Mouse (Mus musculus) brain, embryonic 14.5 days (tissue): ENCODE data around the gene Cd37.

Experiments
- CTCF ChIP-seq: fragments of 200-500 bp; IDR thresholded peaks from 2 replicates; pipeline ENCODE4 v1.5.1; 2012; ENCODE audit warnings: inconsistent platforms, mild to moderate bottlenecking, moderate library complexity, borderline replicate concordance; ENCODE audit not compliant: insufficient read depth, insufficient read length; ENCODE audit errors: extremely low read depth
- POLR2A ChIP-seq: fragments of 200-500 bp; IDR thresholded peaks from 2 replicates; pipeline ENCODE4 v1.6.1; 2012; ENCODE audit warnings: mild to moderate bottlenecking, inconsistent platforms, borderline replicate concordance; ENCODE audit not compliant: poor library complexity, insufficient read depth, insufficient read length, severe bottlenecking; ENCODE audit errors: extremely low read depth

- TF ChIP-seq POLR2A (no peak), CTCF (no peak)
Observed at GRCm38 (mm10) chr7:45192585-45193310, 46.2 kb downstream of the Cd37 start.
